Mouse (Mus musculus) CH12.LX (cell line): ENCODE results near the gene Arhgef10l. TPM values are rescaled to one million over a fixed set of nuclear protein-coding genes. Genes with fewer than 3 reads are reported as not detected.

Source experiments
- DNase-seq: peaks from one replicate; pipeline ENCODE4 v3.0.0-alpha.2; 2013; ENCODE audit errors: extremely low read depth
- H3K27ac ChIP-seq: 2 replicates; pipeline ENCODE4 v1.5.1; 2012; ENCODE audit warnings: low read depth, mild to moderate bottlenecking, control low read depth, moderate library complexity; ENCODE audit not compliant: insufficient read depth
- H3K27me3 ChIP-seq: replicated peaks from 2 replicates; pipeline ENCODE3; 2012; ENCODE audit warnings: inconsistent platforms
- H3K36me3 ChIP-seq, 2 experiments: replicated peaks in 1 of 2; 2 replicates each; pipeline versions ENCODE3 to v1.6.1; 2012; ENCODE audit warnings: inconsistent platforms in 1 of 2, low read length in 1 of 2, mild to moderate bottlenecking in 1 of 2, mixed read lengths in 1 of 2, moderate library complexity in 1 of 2; ENCODE audit not compliant: control insufficient read depth in 1 of 2, insufficient read depth in 1 of 2
- H3K4me1 ChIP-seq, 2 experiments: 2 replicates each; pipeline ENCODE4 v1.6.1; 2012; ENCODE audit warnings: inconsistent platforms in 1 of 2, moderate library complexity in 1 of 2; ENCODE audit not compliant: insufficient read depth in 2 of 2, control insufficient read depth in 1 of 2
- H3K4me2 ChIP-seq: 2 replicates; pipeline ENCODE4 v1.6.1; 2012; ENCODE audit warnings: low read depth, mild to moderate bottlenecking, control low read depth; ENCODE audit not compliant: poor library complexity, insufficient read depth, severe bottlenecking
- H3K4me3 ChIP-seq, 3 experiments: fragments of 150-350 bp in 1 of 3; sonication (generic) in 1 of 3; replicated peaks in 1 of 3; 2 replicates each; pipeline versions ENCODE3 to v1.5.1; 2011 to 2012; ENCODE audit warnings: low read depth in 2 of 3, low read length in 2 of 3, mild to moderate bottlenecking in 2 of 3, moderate library complexity in 2 of 3, control low read depth in 1 of 3, improper control_type of control experiment in 1 of 3, inconsistent platforms in 1 of 3, mixed read lengths in 1 of 3; ENCODE audit not compliant: poor library complexity in 1 of 3
- H3K79me2 ChIP-seq: replicated peaks from 2 replicates; pipeline ENCODE4 v1.6.1; 2012; ENCODE audit warnings: mild to moderate bottlenecking, moderate library complexity; ENCODE audit not compliant: control insufficient read depth, poor library complexity, insufficient read depth, severe bottlenecking; ENCODE audit errors: extremely low read depth
- H3K9ac ChIP-seq: 2 replicates; pipeline ENCODE4 v1.6.1; 2012; ENCODE audit warnings: low read depth, mild to moderate bottlenecking, control low read depth, moderate library complexity; ENCODE audit not compliant: insufficient read depth
- H3K9me3 ChIP-seq: replicated peaks from 2 replicates; pipeline ENCODE3; 2012; ENCODE audit warnings: low read length, inconsistent platforms, mixed read lengths
- CHD2 ChIP-seq: IDR thresholded peaks from 2 replicates; pipeline ENCODE4 v1.6.1; 2011; ENCODE audit warnings: low read length, improper control_type of control experiment
- ELF1 ChIP-seq: IDR thresholded peaks from 2 replicates; pipeline ENCODE4 v1.6.1; 2014; ENCODE audit warnings: low read depth, mild to moderate bottlenecking, inconsistent platforms, low read length, improper control_type of control experiment
- ETS1 ChIP-seq: conservative IDR thresholded peaks from 2 replicates; pipeline ENCODE4 v1.6.1; 2012; ENCODE audit warnings: low read depth, mild to moderate bottlenecking, inconsistent platforms, low read length, improper control_type of control experiment, moderate library complexity
- IRF4 ChIP-seq: IDR thresholded peaks from 2 replicates; pipeline ENCODE4 v1.6.1; 2014; ENCODE audit warnings: low read depth, mild to moderate bottlenecking, inconsistent platforms, low read length, improper control_type of control experiment
- JUND ChIP-seq: conservative IDR thresholded peaks from 2 replicates; pipeline ENCODE4 v1.6.1; 2011; ENCODE audit warnings: low read depth, low read length, improper control_type of control experiment
- KAT2A ChIP-seq: IDR thresholded peaks from 2 replicates; pipeline ENCODE4 v1.6.1; 2012; ENCODE audit warnings: low read length, improper control_type of control experiment, inconsistent platforms; ENCODE audit not compliant: insufficient replicate concordance
- MAX ChIP-seq: IDR thresholded peaks from 2 replicates; pipeline ENCODE4 v1.6.1; 2011; ENCODE audit warnings: low read length, improper control_type of control experiment
- MEF2A ChIP-seq: IDR thresholded peaks from 2 replicates; pipeline ENCODE4 v1.6.1; 2014; ENCODE audit warnings: low read depth, mild to moderate bottlenecking, inconsistent platforms, low read length, improper control_type of control experiment, borderline replicate concordance
- MXI1 ChIP-seq: IDR thresholded peaks from 2 replicates; pipeline ENCODE4 v1.6.1; 2011; ENCODE audit warnings: mild to moderate bottlenecking, low read depth, low read length, improper control_type of control experiment
- NRF1 ChIP-seq: IDR thresholded peaks from 2 replicates; pipeline ENCODE4 v1.6.1; 2014; ENCODE audit warnings: low read depth, mild to moderate bottlenecking, inconsistent platforms, low read length, improper control_type of control experiment, moderate library complexity
- PAX5 ChIP-seq: IDR thresholded peaks from 2 replicates; pipeline ENCODE4 v1.6.1; 2012; ENCODE audit warnings: low read length, inconsistent platforms, mixed read lengths
- RAD21 ChIP-seq: IDR thresholded peaks from 2 replicates; pipeline ENCODE4 v1.6.1; 2011; ENCODE audit warnings: low read depth, mild to moderate bottlenecking, low read length, improper control_type of control experiment, moderate library complexity
- SIN3A ChIP-seq: IDR thresholded peaks from 2 replicates; pipeline ENCODE4 v1.6.1; 2012; ENCODE audit warnings: low read length, improper control_type of control experiment, inconsistent platforms
- SMC3 ChIP-seq: IDR thresholded peaks from 2 replicates; pipeline ENCODE4 v1.6.1; 2011; ENCODE audit warnings: low read depth, low read length, improper control_type of control experiment
- TBP ChIP-seq: conservative IDR thresholded peaks from 2 replicates; pipeline ENCODE4 v1.6.1; 2011; ENCODE audit warnings: low read depth, low read length, improper control_type of control experiment
- USF1 ChIP-seq: IDR thresholded peaks from 2 replicates; pipeline ENCODE4 v1.6.1; 2014; ENCODE audit warnings: low read depth, mild to moderate bottlenecking, inconsistent platforms, low read length, improper control_type of control experiment
- USF2 ChIP-seq: conservative IDR thresholded peaks from 2 replicates; pipeline ENCODE4 v1.6.1; 2011; ENCODE audit warnings: low read depth, low read length, improper control_type of control experiment
- ZC3H11A ChIP-seq: IDR thresholded peaks from 2 replicates; pipeline ENCODE4 v1.6.1; 2012; ENCODE audit warnings: low read depth, mild to moderate bottlenecking, inconsistent platforms, low read length, improper control_type of control experiment
- ZKSCAN1 ChIP-seq: IDR thresholded peaks from 2 replicates; pipeline ENCODE4 v1.6.1; 2012; ENCODE audit warnings: low read depth, inconsistent platforms, low read length, improper control_type of control experiment, borderline replicate concordance
- dilution Hi-C: fragments of 300-500 bp; cut with MboI; formaldehyde crosslinking; loops from 2 replicates; pipeline ENCODE4 v1.14.3; 2020; ENCODE audit warnings: low sequenced_read_pairs; ENCODE audit not compliant: extremely low pct_unique_long_range_greater_than_20kb, extremely low pct_ligation_motif_present
- in situ Hi-C: fragments of 300-500 bp; cut with MboI; formaldehyde crosslinking; loops from 3 replicates; pipeline ENCODE4 v1.14.3; 2019; ENCODE audit warnings: low sequenced_read_pairs, low pct_ligation_motif_present, low pct_unique_long_range_greater_than_20kb, mixed read lengths
- polyA plus RNA-seq: library from polyadenylated mRNA; unstranded; fragments of >175 nt; gene quantifications from 2 replicates; pipeline ENCODE4 v1.2.1, GENCODE M21; 2012; ENCODE audit warnings: low read depth; ENCODE audit not compliant: insufficient read length
- total RNA-seq, 2 experiments: library from RNA; depleted of rRNA; stranded (reverse); fragments of 300-350 nt in 1 of 2; fragments of >200 nt in 1 of 2; gene quantifications; 2 replicates each; pipeline ENCODE4 v1.2.3; 2012 to 2014

The Arhgef10l gene
- total and polyA plus RNA-seq, 3 experiments, result 4.5 to 15.8 (median 10.2) TPM

GRCm38 (mm10) chr4:140605247-140605646 lies 60.6 kb downstream of the Arhgef10l start:
- no peaks in the 10 kb centered on the region for H3K36me3 ChIP-seq
- no peak overlapping the region for H3K27ac ChIP-seq
- in situ Hi-C loops, result no loop called here
- DNase-seq, result no peak
- H3K9ac ChIP-seq, result no peak overlapping the region
- H3K4me1 ChIP-seq, result no peaks in the 10 kb centered on the region
- dilution Hi-C loops, result no loop called here
- peaks cover 64% of the 10 kb centered on the region for H3K27me3 ChIP-seq
- H3K79me2 ChIP-seq, result no peaks in the 10 kb centered on the region
- H3K4me3 ChIP-seq, result no peak overlapping the region
- TF ChIP-seq MXI1, result no peak
- TF ChIP-seq SMC3, result no peak
- TF ChIP-seq ELF1, result no peak
- TF ChIP-seq PAX5, result no peak
- no peak for TF ChIP-seq MAX
- TF ChIP-seq TBP, result no peak
- TF ChIP-seq MEF2A, result no peak
- TF ChIP-seq ZKSCAN1, result no peak
- TF ChIP-seq KAT2A, result no peak
- TF ChIP-seq USF2, result no peak
- TF ChIP-seq IRF4, result no peak
- no peak for TF ChIP-seq ETS1
- no peak for TF ChIP-seq ZC3H11A
- no peak for TF ChIP-seq JUND
- no peak for TF ChIP-seq RAD21
- TF ChIP-seq, all 38 proteins: peak for 0
- H3K9me3 ChIP-seq, result no peaks in the 10 kb centered on the region
- no peak overlapping the region for H3K4me2 ChIP-seq

DNA sequence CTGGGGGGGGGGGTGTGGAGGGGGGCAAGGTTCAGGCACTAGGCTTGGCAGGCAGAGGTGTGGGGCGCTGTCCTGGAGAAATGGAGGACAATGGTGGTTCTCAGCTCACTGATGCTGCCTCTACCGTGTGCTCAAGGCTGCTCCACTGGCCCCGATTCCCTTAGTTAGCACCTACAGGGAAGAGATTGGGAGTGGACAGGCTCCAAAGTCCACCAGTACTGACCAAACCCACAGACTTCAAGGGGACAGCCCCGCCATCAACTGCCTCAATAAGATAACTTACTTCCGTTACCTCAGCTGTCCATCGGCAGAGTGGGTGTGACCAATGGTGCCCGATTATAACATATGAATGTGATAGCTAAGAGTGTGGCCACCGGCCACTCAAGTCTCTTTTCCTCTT lies 61.3 kb downstream of the Arhgef10l start:
- Histone ChIP-seq H3K9me3 (no peaks in the 10 kb centered on the region), H3K4me2 (no peak overlapping the region), H3K4me1 (no peaks in the 10 kb centered on the region), H3K79me2 (no peaks in the 10 kb centered on the region), H3K9ac (no peak overlapping the region), H3K27me3 (peaks cover 59% of the 10 kb centered on the region), H3K4me3 (no peak overlapping the region), H3K27ac (no peak overlapping the region), H3K36me3 (no peaks in the 10 kb centered on the region)
- in situ Hi-C loops (no loop called here), dilution Hi-C loops (no loop called here)
- TF ChIP-seq SMC3 (no peak), RAD21 (no peak), USF1 (no peak), NRF1 (no peak), CHD2 (no peak), SIN3A (no peak)
- DNase-seq, result no peak
